Mouse (Mus musculus): ENCODE data around the gene Lpp.
A peak's percentile ranks its signal among the peaks of the same experiment; 100 is the strongest.

The Lpp gene

GRCm38 (mm10) chr16:24695062-24695461 is 301.8 kb downstream of the Lpp start:
- DNase-seq (ENCODE audit: low read depth) = no peak

DNA sequence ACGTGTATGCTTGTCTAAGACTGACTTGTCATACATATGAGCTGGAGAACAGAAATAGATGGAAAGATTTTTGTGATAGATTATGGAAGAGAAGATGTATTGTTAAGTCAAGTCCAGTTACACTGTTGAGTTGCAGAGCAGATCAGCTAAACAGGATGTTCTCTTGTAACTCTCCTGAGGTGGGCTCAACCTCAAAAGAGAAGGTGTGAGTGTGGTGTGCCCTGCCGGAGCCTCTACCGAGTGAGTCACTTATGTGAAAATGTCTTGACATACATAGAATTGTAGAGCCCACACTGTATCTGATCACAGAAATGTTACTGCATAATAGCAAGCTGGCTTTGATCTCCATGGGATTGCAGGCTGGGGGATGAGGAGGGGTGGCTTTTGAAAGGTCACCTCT is 310.9 kb downstream of the Lpp start:
- peak; percentile 31 for DNase-seq (ENCODE audit: low read depth)

GRCm38 (mm10) chr16:24723641-24724040 is 330.3 kb downstream of the Lpp start:
- DNase-seq (ENCODE audit: low read depth) = no peak

GRCm38 (mm10) chr16:24732751-24733150 is 339.4 kb downstream of the Lpp start:
- no peak for DNase-seq (ENCODE audit: low read depth)

- DNase-seq (ENCODE audit: low read depth) = no peak
Observed at GRCm38 (mm10) chr16:24733321-24733720, 340.0 kb downstream of the Lpp start.

GRCm38 (mm10) chr16:24735754-24736153 is 342.4 kb downstream of the Lpp start:
- no peak for DNase-seq (ENCODE audit: low read depth)

GRCm38 (mm10) chr16:24737362-24738057 is 344.2 kb downstream of the Lpp start:
- no peak for DNase-seq (ENCODE audit: low read depth)

- DNase-seq (ENCODE audit: low read depth) = no peak
Observed at GRCm38 (mm10) chr16:24740714-24741113, 347.4 kb downstream of the Lpp start.

DNA sequence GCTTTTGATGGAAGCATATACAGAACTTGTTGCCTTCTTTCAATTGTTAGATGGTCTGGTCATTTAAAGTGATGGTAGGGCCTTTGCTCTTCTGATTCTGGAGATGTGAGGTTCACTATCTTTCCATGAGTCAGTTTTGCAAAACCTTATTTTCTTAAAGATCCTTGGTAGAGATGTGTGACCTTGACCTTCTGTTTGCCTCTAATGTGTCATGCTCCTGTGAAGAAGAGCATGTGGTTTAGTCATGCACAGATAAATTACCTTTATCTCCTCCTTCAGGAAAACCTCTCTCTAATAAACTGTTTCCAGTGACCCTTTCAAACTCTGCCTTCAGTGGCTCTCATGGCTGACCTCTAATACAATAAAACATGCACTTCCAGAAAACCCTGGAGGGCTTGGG is 356.5 kb downstream of the Lpp start:
- DNase-seq (ENCODE audit: low read depth) = no peak

DNA sequence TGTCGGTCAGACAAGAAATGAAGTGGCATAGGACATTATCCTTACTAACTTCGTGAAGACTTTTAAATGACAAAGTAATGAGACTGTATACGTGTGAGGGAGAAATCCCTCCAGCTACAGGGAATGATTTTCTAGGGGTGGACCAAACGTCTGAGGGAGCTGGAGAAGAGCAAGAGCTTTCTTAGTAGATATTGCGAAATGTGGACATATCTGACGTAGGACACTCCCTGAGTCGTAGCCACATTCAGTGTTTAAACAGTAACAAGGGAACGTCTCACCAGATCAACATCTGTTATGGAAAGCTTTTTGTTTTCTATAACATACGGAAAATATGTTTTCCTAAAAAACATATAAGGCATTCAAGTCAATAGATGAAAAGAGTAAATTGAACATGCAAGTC is 362.8 kb downstream of the Lpp start:
- no peak for DNase-seq (ENCODE audit: low read depth)

- no peak for DNase-seq (ENCODE audit: low read depth)
Observed at GRCm38 (mm10) chr16:24766051-24766450, 372.7 kb downstream of the Lpp start.

DNA sequence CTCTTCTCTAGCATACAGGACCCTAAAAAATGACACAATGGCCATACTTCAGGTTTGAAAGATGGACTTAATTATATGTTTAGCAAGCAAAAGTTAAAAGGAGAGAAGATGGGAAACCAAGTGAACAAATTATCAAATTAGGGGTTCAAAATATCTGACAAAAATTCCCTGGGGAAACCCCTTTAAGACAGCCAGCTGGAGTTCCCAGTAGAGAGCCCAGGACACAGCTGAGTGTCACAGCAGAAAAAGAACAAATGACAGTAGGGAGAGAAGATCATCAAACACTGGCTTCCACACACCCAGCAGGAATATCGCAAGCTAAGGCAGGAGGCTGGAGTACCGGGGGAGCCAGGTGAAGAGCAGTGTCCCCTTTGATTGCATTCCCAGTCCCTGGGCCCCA is 373.3 kb downstream of the Lpp start:
- no peak for DNase-seq (ENCODE audit: low read depth)

GRCm38 (mm10) chr16:24777053-24777452 is 383.7 kb downstream of the Lpp start:
- DNase-seq (ENCODE audit: low read depth) = no peak

DNA sequence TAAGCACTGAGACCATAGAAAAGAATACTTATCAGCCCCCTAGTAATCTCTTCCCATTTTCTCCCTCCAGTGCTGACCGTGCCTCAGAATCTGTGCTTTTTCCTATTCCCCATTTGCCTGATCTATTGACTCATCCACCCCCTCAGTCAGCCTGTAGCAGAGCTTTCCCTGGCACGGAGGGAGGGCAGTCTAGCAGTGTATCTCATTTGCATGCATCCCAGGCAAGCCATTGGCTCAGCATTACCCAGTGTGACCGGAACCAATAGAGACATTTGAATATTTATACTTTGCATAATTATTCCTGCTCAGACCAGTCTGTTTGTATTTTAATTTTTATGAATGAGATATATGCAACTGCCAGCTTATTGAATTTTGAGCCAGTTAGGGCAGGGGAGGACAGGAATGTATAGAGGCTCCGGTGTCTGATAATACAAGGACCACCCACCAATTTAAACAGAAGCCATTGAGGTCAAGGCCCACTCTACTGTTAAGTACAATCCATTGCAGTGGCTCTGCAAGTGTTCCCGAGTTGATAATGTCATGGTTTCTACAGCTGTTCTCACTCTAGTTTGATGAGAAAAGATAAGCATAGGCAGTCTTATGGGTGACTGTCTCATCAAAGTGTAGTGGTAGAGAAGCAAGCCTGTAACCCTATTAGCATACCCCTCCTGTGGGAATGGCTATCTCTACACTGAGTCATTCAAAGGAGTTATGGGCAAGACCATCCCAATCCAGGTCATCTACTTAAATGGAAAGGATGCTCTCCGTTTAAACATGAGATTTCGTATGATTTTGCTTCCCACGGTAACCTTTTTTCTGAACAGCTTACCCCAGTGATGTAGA is 385.3 kb downstream of the Lpp start:
- no peak for DNase-seq (ENCODE audit: low read depth)

DNA sequence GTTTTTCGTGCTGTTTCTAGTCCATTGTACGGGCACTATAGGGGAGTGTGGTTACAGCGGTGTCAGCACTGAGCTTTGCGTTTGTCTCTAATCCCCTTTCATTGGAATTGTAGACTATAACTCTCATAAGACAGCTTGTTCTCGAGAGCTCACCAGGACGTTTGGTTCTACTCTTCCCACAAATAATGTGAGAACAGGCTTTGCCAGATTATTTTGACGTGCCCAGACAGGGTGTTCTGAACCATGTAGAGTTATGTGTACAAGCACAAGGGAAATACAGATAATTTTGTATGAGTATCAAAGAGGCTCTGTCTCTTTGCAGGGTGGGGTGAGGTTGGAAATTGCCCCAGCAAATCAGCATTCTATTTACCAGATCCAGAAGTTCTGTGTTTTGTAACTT is 387.2 kb downstream of the Lpp start:
- no peak for DNase-seq (ENCODE audit: low read depth)

- no peak for DNase-seq (ENCODE audit: low read depth)
Observed at GRCm38 (mm10) chr16:24781922-24782321, 388.6 kb downstream of the Lpp start.

DNA sequence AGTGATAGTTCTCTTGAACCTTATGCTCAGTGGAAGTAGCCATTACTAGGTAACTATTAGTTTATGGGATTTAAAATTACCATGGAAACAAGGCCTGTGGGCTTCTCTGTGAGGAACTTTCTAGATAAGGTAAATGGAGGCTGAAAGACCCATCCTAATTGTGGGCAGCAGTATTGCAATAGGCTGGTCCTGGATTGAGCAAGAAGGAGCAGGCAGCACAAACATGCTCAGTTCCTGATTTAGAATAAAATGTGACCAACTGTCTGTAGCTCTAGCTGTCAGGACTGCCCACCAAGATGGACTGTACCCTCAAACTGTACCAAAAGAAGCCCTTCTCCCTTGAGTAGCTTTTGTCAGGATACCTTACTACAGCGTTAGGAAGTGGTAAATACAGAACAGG is 392.3 kb downstream of the Lpp start:
- DNase-seq (ENCODE audit: low read depth) = no peak

DNA sequence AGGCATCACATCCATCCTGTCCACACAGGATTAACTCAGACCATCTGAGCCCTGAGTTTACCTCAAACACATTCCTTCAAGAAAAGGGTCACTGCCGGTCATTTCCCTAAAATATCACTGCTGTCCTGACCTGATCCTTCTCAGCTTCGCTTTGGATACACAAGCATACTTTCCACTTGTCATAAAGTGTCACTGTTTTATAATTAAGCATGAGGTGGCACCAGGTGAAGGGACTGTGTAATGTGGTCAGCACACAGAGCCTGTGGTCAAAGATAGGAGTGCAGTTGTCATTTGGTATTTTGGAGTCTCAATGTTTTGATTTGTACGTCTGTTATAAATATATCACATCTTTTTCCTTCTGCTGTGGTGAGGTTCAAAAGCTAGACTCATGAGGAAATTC is 395.7 kb downstream of the Lpp start:
- no peak for DNase-seq (ENCODE audit: low read depth)

DNA sequence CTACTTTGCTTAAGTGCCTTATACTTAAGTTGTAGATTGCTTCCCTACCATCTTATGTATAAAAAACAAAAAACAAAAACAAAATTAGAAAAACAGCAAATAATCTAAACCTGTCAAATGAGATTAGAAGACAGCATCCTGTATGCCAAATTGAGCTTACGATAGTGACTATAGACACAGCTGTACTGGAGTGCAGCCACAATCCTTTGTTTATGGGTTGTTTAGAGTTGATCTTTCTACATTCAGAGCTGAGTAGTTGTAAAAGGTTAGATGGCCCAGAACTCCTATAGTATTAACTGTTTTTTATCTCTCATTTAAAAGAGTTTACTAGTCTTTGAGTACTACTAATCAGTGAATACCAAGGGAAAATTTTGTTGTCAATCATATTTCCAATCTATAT is 398.1 kb downstream of the Lpp start:
- DNase-seq (ENCODE audit: low read depth) = no peak

- DNase-seq (ENCODE audit: low read depth) = no peak
Observed at GRCm38 (mm10) chr16:24791984-24792383, 398.7 kb downstream of the Lpp start.

DNA sequence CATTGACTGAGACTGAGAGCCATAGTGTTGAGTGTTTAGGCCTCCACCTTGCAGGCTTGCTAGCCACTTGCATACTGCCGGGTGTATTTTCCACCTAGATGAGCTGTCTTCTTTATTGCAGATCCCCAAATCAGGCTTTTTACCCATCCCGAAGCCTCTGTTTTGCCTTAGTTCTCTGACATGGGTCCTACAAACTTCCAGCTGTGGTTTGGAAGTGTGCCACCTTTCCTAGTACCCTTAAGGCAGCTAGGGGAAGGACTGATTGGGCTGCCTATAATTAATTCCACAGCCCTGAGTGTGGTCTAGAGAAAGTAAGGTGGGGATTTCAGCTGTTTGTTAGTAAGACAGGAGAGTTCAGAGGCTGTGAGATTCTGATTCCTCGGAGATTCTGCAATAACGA is 399.5 kb downstream of the Lpp start:
- no peak for DNase-seq (ENCODE audit: low read depth)

DNA sequence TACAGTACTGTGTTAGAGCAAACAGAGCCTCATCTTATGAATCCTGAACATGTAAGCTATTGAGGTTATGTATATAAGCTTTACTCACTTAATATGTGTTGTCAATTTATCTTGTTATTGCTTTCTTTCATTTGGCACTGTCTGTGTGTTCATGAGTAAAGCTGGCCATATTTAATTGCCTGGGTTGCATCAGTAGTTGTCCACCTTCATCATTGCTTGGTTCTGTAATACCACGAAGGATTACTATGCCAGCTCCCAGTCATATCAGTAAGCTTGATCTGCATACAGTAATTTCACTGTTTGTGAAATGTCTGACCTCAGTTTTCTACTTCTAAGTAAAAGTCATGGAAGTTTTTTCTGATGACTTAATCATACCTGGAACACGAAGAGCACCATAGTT is 401.4 kb downstream of the Lpp start:
- no peak for DNase-seq (ENCODE audit: low read depth)

- no peak for DNase-seq (ENCODE audit: low read depth)
Observed at GRCm38 (mm10) chr16:24801355-24801754, 408.0 kb downstream of the Lpp start.

DNA sequence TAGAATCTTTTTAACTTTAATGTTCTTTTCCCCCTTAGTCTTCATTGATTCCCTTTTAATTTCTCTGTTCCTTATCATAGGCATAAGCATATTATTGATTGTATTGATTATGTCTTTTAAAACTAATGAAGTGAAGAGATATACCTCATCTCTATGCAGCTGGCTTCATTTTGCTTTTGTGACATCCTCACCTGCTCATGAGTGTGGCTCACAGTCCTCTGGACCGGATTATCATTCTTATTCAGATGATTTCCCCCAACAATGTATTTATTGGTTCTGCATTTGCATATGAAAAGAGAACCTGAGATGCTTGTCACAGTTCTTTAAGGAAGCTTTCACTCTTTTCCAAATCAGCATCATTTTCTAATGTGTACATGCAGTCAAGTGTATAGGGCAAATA is 408.5 kb downstream of the Lpp start:
- DNase-seq (ENCODE audit: low read depth) = no peak

All from naive thymus-derived CD4-positive, alpha-beta T cell, adult 2 months (primary cell).